8 mouse cellular contexts compared by ENCODE assay signal in genomic region chr13:13590048-13591011, GRCm38 (mm10). TPM values are rescaled to one million over a fixed set of nuclear protein-coding genes. Genes with fewer than 3 reads are reported as not detected.
DNase-seq lines count a peak whose midpoint lies in the region; ATAC-seq and TF ChIP-seq lines count a peak whose summit lies in the region.

TSS of gene Lyst (plus strand) at chr13:13590397.

- H3K4me2 ChIP-seq in forebrain, embryonic 13.5 days: peak within 1 kb of the TSS; percentile 86
- H3K4me2 ChIP-seq in neural tube, embryonic 15.5 days: peak within 1 kb of the TSS; percentile 79

- no peaks in the 10 kb centered on the region for H3K9me3 ChIP-seq in E14TG2a.4 (ENCODE audit: low read length)
- no peaks in the 10 kb centered on the region for H3K9me3 ChIP-seq in forebrain, embryonic 13.5 days (replicated peaks)
- H3K9me3 ChIP-seq in neural tube, embryonic 15.5 days (replicated peaks): no peaks in the 10 kb centered on the region

- intact Hi-C loops in heart, postnatal 14 days (cut with DNase I): no loop called here

- WGBS in forebrain, embryonic 13.5 days: under 1% methylated on average over 88 of the region's 88 CpGs
- under 1% methylated on average over 86 of the region's 88 CpGs for WGBS in neural tube, embryonic 15.5 days

- peak within 1 kb of the TSS; percentile 94 for H3K4me3 ChIP-seq in E14TG2a.4 (replicated peaks; ENCODE audit: low read length)
- H3K4me3 ChIP-seq in forebrain, embryonic 13.5 days: peak within 1 kb of the TSS; percentile 80
- peak within 1 kb of the TSS; percentile 94 for H3K4me3 ChIP-seq in neural tube, embryonic 15.5 days (replicated peaks)

- peaks cover 17% of the 10 kb centered on the region for H3K27me3 ChIP-seq in E14TG2a.4 (ENCODE audit: insufficient read depth, low read length)
- no peaks in the 10 kb centered on the region for H3K27me3 ChIP-seq in forebrain, embryonic 13.5 days
- H3K27me3 ChIP-seq in neural tube, embryonic 15.5 days (replicated peaks): no peaks in the 10 kb centered on the region

- H3K4me1 ChIP-seq in E14TG2a.4 (replicated peaks; ENCODE audit: low read depth, low read length): peaks cover 15% of the 10 kb centered on the region
- H3K4me1 ChIP-seq in forebrain, embryonic 13.5 days: peaks cover 12% of the 10 kb centered on the region; the same call in 1 of the 2 replicates
- H3K4me1 ChIP-seq in neural tube, embryonic 15.5 days: peaks cover 14% of the 10 kb centered on the region

- H3K9ac ChIP-seq in forebrain, embryonic 13.5 days: peak within 1 kb of the TSS; percentile 72
- peak within 1 kb of the TSS; percentile 75 for H3K9ac ChIP-seq in neural tube, embryonic 15.5 days (replicated peaks)

- peak; percentile 94 for DNase-seq in c-Kit-positive CD71-positive TER-119-positive erythroid progenitor cells, embryonic 14.5 days (ENCODE audit: low spot score)
- DNase-seq in heart, postnatal 14 days: peak; percentile 99 to 100
- peak; percentile 98 for DNase-seq in layer of hippocampus, adult 11-12 months (ENCODE audit: low spot score)
- peak; percentile 98 to 99 for DNase-seq in lung, adult 18-20 months
- DNase-seq in testis, postnatal 14 days (ENCODE audit: low spot score): peak; percentile 99

- H3K36me3 ChIP-seq in E14TG2a.4 (ENCODE audit: insufficient read depth, low read length): no peaks in the 10 kb centered on the region
- no peaks in the 10 kb centered on the region for H3K36me3 ChIP-seq in forebrain, embryonic 13.5 days (ENCODE audit: poor library complexity, severe bottlenecking)
- no peaks in the 10 kb centered on the region for H3K36me3 ChIP-seq in neural tube, embryonic 15.5 days

- H3K27ac ChIP-seq in forebrain, embryonic 13.5 days: peak within 1 kb of the TSS; percentile 77
- peak within 1 kb of the TSS; percentile 88 for H3K27ac ChIP-seq in neural tube, embryonic 15.5 days (replicated peaks)

- no peak for TF ChIP-seq CTCF in E14TG2a.4 (conservative IDR thresholded peaks at IDR 0.05; ENCODE audit: low read length)

- ATAC-seq in forebrain, embryonic 13.5 days: peak; percentile 99
- ATAC-seq in neural tube, embryonic 15.5 days (ENCODE audit: low FRiP score): peak; percentile 99

RNA-seq across cellular contexts. Expression of gene Lyst, which starts in this region (rescaled TPM):
- polyA plus RNA-seq in forebrain, embryonic 13.5 days (2015; fragmentation: Nextera tagmentation; extraction: Ambion mirVana): 5.3 and 5.4 TPM in 2 replicates
- total RNA-seq in heart, postnatal 14 days (2021): 10 to 100 TPM in 1 of 2 experiments, 1 to 10 TPM in 1; 9.6 to 13.3 TPM
- polyA plus RNA-seq in neural tube, embryonic 15.5 days (2015; fragmentation: Nextera tagmentation; extraction: Ambion mirVana): 4.0 and 4.7 TPM in 2 replicates

Comparison
In these comparisons a context has a peak if more than half of its experiments do, and no peak if none do; other contexts are left out.
1. Peak in every context shown above with its lines: DNase-seq, ATAC-seq, H3K4me3 ChIP-seq and H3K27ac ChIP-seq.